Mouse (Mus musculus): ENCODE data around the gene Dgcr2. TPM values are rescaled to one million over a fixed set of nuclear protein-coding genes. Genes with fewer than 3 reads are reported as not detected.

Dgcr2 gene
- total RNA-seq, 1 experiment, result 78.0 TPM

GRCm38 (mm10) chr16:17799584-17799983 is 98.8 kb downstream of the Dgcr2 start:
- no peak for DNase-seq (ENCODE audit: low read depth, low spot score)
- no peak for TF ChIP-seq MAFK (IDR thresholded peaks at IDR 0.05; ENCODE audit: insufficient read depth, low read depth, low read length)
- no peak for TF ChIP-seq ZNF384 (IDR thresholded peaks at IDR 0.05; ENCODE audit: low read depth, low read length)
- TF ChIP-seq CHD2 (IDR thresholded peaks at IDR 0.05; ENCODE audit: low read depth, low read length), result no peak
- no peak for TF ChIP-seq HCFC1 (IDR thresholded peaks at IDR 0.05; ENCODE audit: borderline replicate concordance, insufficient read depth, low read length)
- TF ChIP-seq ZC3H11A (IDR thresholded peaks at IDR 0.05; ENCODE audit: borderline replicate concordance, low read depth, low read length), result no peak
- no peak overlapping the region for H3K4me3 ChIP-seq (ENCODE audit: insufficient read depth in 1 of 2, low read depth in 1 of 2, low read length in 2 of 2, poor library complexity in 1 of 2, severe bottlenecking in 1 of 2)
- H3K27ac ChIP-seq (ENCODE audit: insufficient read depth, low read depth, low read length, poor library complexity, severe bottlenecking), result no peak overlapping the region
- in situ Hi-C loops (cut with MboI; ENCODE audit: low sequenced_read_pairs in 2 of 2, unreplicated experiment in 2 of 2), result no loop called here
- no peaks in the 10 kb centered on the region for H3K36me3 ChIP-seq (ENCODE audit: control insufficient read depth, insufficient read depth, low read length, poor library complexity, severe bottlenecking)
- no peaks in the 10 kb centered on the region for H3K9me3 ChIP-seq (ENCODE audit: control insufficient read depth, insufficient read depth, low read depth, low read length)
- no peak overlapping the region for H3K9ac ChIP-seq (ENCODE audit: insufficient read depth, low read depth, low read length, poor library complexity, severe bottlenecking)
- peaks cover 0 to 11% of the 10 kb centered on the region in 2 experiments; a peak in 1 of 4 replicates for H3K4me1 ChIP-seq (ENCODE audit: control insufficient read depth in 2 of 2, insufficient read depth in 2 of 2, low read length in 2 of 2, poor library complexity in 1 of 2)

GRCm38 (mm10) chr16:17798321-17799180 is 99.8 kb downstream of the Dgcr2 start:
- H3K4me1 ChIP-seq (ENCODE audit: control insufficient read depth in 2 of 2, insufficient read depth in 2 of 2, low read length in 2 of 2, poor library complexity in 1 of 2), result peaks cover 0 to 11% of the 10 kb centered on the region in 2 experiments; a peak in 1 of 4 replicates
- no peak for TF ChIP-seq ZC3H11A (IDR thresholded peaks at IDR 0.05; ENCODE audit: borderline replicate concordance, low read depth, low read length)
- no peak for TF ChIP-seq HCFC1 (IDR thresholded peaks at IDR 0.05; ENCODE audit: borderline replicate concordance, insufficient read depth, low read length)
- TF ChIP-seq MAFK (IDR thresholded peaks at IDR 0.05; ENCODE audit: insufficient read depth, low read depth, low read length), result no peak
- TF ChIP-seq CHD2 (IDR thresholded peaks at IDR 0.05; ENCODE audit: low read depth, low read length), result no peak
- no peak for TF ChIP-seq ZNF384 (IDR thresholded peaks at IDR 0.05; ENCODE audit: low read depth, low read length)
- in situ Hi-C loops (cut with MboI; ENCODE audit: low sequenced_read_pairs in 2 of 2, unreplicated experiment in 2 of 2), result no loop called here

GRCm38 (mm10) chr16:17797812-17798311 is 100.5 kb downstream of the Dgcr2 start:
- TF ChIP-seq MAFK (IDR thresholded peaks at IDR 0.05; ENCODE audit: insufficient read depth, low read depth, low read length), result no peak
- TF ChIP-seq ZC3H11A (IDR thresholded peaks at IDR 0.05; ENCODE audit: borderline replicate concordance, low read depth, low read length), result no peak
- no peak for TF ChIP-seq ZNF384 (IDR thresholded peaks at IDR 0.05; ENCODE audit: low read depth, low read length)
- no peak for TF ChIP-seq CHD2 (IDR thresholded peaks at IDR 0.05; ENCODE audit: low read depth, low read length)
- no peak for TF ChIP-seq HCFC1 (IDR thresholded peaks at IDR 0.05; ENCODE audit: borderline replicate concordance, insufficient read depth, low read length)
- H3K4me1 ChIP-seq (ENCODE audit: control insufficient read depth in 2 of 2, insufficient read depth in 2 of 2, low read length in 2 of 2, poor library complexity in 1 of 2), result peaks cover 0 to 6% of the 10 kb centered on the region in 2 experiments; a peak in 1 of 4 replicates
- no peak for DNase-seq (ENCODE audit: low read depth, low spot score)

More at GRCm38 (mm10) chr16:17798321-17799180, 99.8 kb downstream of the Dgcr2 start:
- Histone ChIP-seq H3K36me3 (ENCODE audit: control insufficient read depth, insufficient read depth, low read length, poor library complexity, severe bottlenecking) (no peaks in the 10 kb centered on the region), H3K9me3 (ENCODE audit: control insufficient read depth, insufficient read depth, low read depth, low read length) (no peaks in the 10 kb centered on the region), H3K27ac (ENCODE audit: insufficient read depth, low read depth, low read length, poor library complexity, severe bottlenecking) (no peak overlapping the region), H3K9ac (ENCODE audit: insufficient read depth, low read depth, low read length, poor library complexity, severe bottlenecking) (no peak overlapping the region), H3K4me3 (ENCODE audit: insufficient read depth in 1 of 2, low read depth in 1 of 2, low read length in 2 of 2, poor library complexity in 1 of 2, severe bottlenecking in 1 of 2) (peak overlapping the region in 1 of 2 experiments; percentile 68; a peak in 1 of 4 replicates)
- no peak for DNase-seq (ENCODE audit: low read depth, low spot score)

GRCm38 (mm10) chr16:17796971-17797811 is 101.2 kb downstream of the Dgcr2 start, which contains the start of gene Scarf2:
Gene Scarf2, plus strand, starts transcription at chr16:17797282.
- in situ Hi-C loops (cut with MboI; ENCODE audit: low sequenced_read_pairs in 2 of 2, unreplicated experiment in 2 of 2), result no loop called here
- Histone ChIP-seq H3K36me3 (ENCODE audit: control insufficient read depth, insufficient read depth, low read length, poor library complexity, severe bottlenecking) (peaks cover 5% of the 10 kb centered on the region; the same call in 1 of the 2 replicates), H3K9me3 (ENCODE audit: control insufficient read depth, insufficient read depth, low read depth, low read length) (no peaks in the 10 kb centered on the region), H3K4me1 (ENCODE audit: control insufficient read depth in 2 of 2, insufficient read depth in 2 of 2, low read length in 2 of 2, poor library complexity in 1 of 2) (peaks cover 0 to 2% of the 10 kb centered on the region in 2 experiments; a peak in 1 of 4 replicates), H3K27ac (ENCODE audit: insufficient read depth, low read depth, low read length, poor library complexity, severe bottlenecking) (no peak within 1 kb of the TSS), H3K4me3 (ENCODE audit: insufficient read depth in 1 of 2, low read depth in 1 of 2, low read length in 2 of 2, poor library complexity in 1 of 2, severe bottlenecking in 1 of 2) (peak within 1 kb of the TSS; percentile 27 to 68; a peak in 3 of 4 replicates), H3K9ac (ENCODE audit: insufficient read depth, low read depth, low read length, poor library complexity, severe bottlenecking) (peak within 1 kb of the TSS; percentile 66)
- DNase-seq (ENCODE audit: low read depth, low spot score), result no peak
- TF ChIP-seq ZC3H11A (IDR thresholded peaks at IDR 0.05; ENCODE audit: borderline replicate concordance, low read depth, low read length) (no peak), CHD2 (IDR thresholded peaks at IDR 0.05; ENCODE audit: low read depth, low read length) (no peak), ZNF384 (IDR thresholded peaks at IDR 0.05; ENCODE audit: low read depth, low read length) (no peak), MAFK (IDR thresholded peaks at IDR 0.05; ENCODE audit: insufficient read depth, low read depth, low read length) (no peak), HCFC1 (IDR thresholded peaks at IDR 0.05; ENCODE audit: borderline replicate concordance, insufficient read depth, low read length) (no peak)

More at GRCm38 (mm10) chr16:17797812-17798311, 100.5 kb downstream of the Dgcr2 start:
- Histone ChIP-seq H3K27ac (ENCODE audit: insufficient read depth, low read depth, low read length, poor library complexity, severe bottlenecking) (no peak overlapping the region), H3K9me3 (ENCODE audit: control insufficient read depth, insufficient read depth, low read depth, low read length) (no peaks in the 10 kb centered on the region), H3K4me3 (ENCODE audit: insufficient read depth in 1 of 2, low read depth in 1 of 2, low read length in 2 of 2, poor library complexity in 1 of 2, severe bottlenecking in 1 of 2) (peak overlapping the region; percentile 5 to 68; a peak in 2 of 4 replicates), H3K9ac (ENCODE audit: insufficient read depth, low read depth, low read length, poor library complexity, severe bottlenecking) (no peak overlapping the region), H3K36me3 (ENCODE audit: control insufficient read depth, insufficient read depth, low read length, poor library complexity, severe bottlenecking) (no peaks in the 10 kb centered on the region)
- in situ Hi-C loops (cut with MboI; ENCODE audit: low sequenced_read_pairs in 2 of 2, unreplicated experiment in 2 of 2), result no loop called here
